Mouse (Mus musculus) left cerebral cortex, adult 2 months (tissue): ENCODE results near the gene Tmem203. TPM values are rescaled to one million over a fixed set of nuclear protein-coding genes. Genes with fewer than 3 reads are reported as not detected.

Experiments
- DNase-seq, 2 experiments: peaks; one replicate each; pipeline ENCODE4 v3.0.0; 2021 to 2022; ENCODE audit warnings: low spot score in 2 of 2, mixed read lengths in 1 of 2; ENCODE audit errors: extremely low spot score in 1 of 2
- H3K27ac ChIP-seq: fragments of 200-600 bp; 2 replicates; pipeline ENCODE4 v1.8.1; 2022
- H3K4me3 ChIP-seq: fragments of 200-600 bp; 2 replicates; pipeline ENCODE4 v1.8.1; 2022
- CTCF ChIP-seq: fragments of 200-600 bp; IDR thresholded peaks from 2 replicates; pipeline ENCODE4 v1.8.1; 2022; ENCODE audit warnings: antibody characterized with exemption, mild to moderate bottlenecking, moderate library complexity
- intact Hi-C: fragments of 180-260 bp; cut with DNase I; formaldehyde crosslinking; loops from one replicate; pipeline ENCODE4 v1.15.1; 2025
- total RNA-seq, 2 experiments: library from RNA; stranded (reverse); gene quantifications; 2 replicates each; pipeline ENCODE4 v1.2.3; 2021

The Tmem203 gene
- total RNA-seq, 2 experiments from 2014 or later, result 35.6 to 41.6 TPM

- no peak for DNase-seq
- TF ChIP-seq CTCF, result no peak
- Histone ChIP-seq H3K27ac (no peak overlapping the region), H3K4me3 (no peak overlapping the region)
- intact Hi-C loops, result no loop called here
These were observed 20.6 kb upstream of the Tmem203 start for GRCm38 (mm10) chr2:25234551-25235220.

DNA sequence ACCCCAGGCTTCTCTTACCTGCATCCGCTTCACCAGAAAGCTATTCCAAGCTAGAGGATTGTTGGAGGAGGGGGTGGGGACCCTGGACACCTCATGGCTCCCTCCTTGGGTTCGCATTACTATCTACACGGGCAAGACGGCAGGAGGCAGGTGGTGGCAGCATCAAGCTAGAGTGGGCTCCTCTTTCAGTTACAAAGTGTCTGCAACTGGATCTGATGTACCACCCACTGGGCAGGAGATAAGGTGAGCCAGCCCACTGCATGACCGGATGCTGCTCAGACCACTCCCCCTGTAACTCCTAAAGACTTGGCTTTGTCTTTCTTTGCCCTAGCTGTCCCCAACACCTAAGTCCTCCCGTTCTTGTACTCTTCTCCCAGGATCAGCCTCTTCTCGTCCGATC lies 18.6 kb upstream of the Tmem203 start, which contains the start of gene Rnf224:
Gene Rnf224 (minus strand): TSS at position 174 of the 400 bp plus-strand sequence.
- H3K27ac ChIP-seq, result no peak within 1 kb of the TSS
- DNase-seq, result no peak
- intact Hi-C loops, result no loop called here
- H3K4me3 ChIP-seq, result no peak within 1 kb of the TSS
- TF ChIP-seq CTCF, result no peak

DNA sequence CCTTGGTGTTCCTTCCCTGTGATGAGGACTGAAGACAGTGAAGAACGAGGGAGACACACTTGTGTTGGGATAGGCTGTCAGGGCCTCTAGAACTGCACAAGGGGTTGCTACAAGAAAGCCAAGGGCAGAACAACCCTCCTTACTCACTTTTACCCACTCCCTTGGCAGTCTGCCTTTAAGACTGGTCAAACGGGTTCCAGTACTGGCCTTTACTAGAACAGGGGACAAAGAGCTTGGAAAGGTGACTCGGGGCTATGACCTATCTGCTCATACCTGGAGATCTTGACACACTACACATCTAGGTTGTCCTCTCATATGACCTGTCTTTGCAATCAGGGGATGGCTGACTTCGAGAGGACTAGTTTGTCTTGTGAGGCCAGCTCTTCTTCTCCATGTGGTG lies 17.7 kb upstream of the Tmem203 start:
- no peak overlapping the region for H3K27ac ChIP-seq

DNA sequence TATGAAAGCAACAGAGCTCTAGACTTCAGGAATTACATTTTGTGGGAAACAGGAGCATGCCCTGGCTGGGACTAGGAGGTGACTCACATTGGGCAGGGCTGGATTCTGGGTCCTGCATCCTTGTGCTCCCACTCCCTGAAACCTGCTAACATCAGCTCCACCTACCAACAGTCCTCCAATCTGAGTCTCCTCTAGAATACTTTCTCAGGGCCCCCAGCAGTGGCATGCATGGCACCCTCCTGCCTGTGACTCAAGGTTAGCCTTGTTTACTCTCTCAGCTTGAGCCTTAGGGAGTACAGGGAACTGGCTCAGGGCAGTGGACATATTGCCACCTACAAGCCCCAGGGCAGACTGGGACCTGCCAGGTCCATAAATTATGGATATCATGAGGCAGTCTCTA lies 17.1 kb upstream of the Tmem203 start:
- intact Hi-C loops, result no loop called here
- no peak overlapping the region for H3K27ac ChIP-seq
- TF ChIP-seq CTCF, result no peak
- no peak overlapping the region for H3K4me3 ChIP-seq
- DNase-seq, result no peak

More for the DNA sequence above, 17.7 kb upstream of the Tmem203 start:
- H3K4me3 ChIP-seq, result no peak overlapping the region
- TF ChIP-seq CTCF, result no peak
- no peak for DNase-seq
- intact Hi-C loops, result no loop called here

- TF ChIP-seq CTCF, result no peak
- DNase-seq, result no peak
- intact Hi-C loops, result no loop called here
These were observed 15.5 kb upstream of the Tmem203 start for GRCm38 (mm10) chr2:25239766-25240165.

DNA sequence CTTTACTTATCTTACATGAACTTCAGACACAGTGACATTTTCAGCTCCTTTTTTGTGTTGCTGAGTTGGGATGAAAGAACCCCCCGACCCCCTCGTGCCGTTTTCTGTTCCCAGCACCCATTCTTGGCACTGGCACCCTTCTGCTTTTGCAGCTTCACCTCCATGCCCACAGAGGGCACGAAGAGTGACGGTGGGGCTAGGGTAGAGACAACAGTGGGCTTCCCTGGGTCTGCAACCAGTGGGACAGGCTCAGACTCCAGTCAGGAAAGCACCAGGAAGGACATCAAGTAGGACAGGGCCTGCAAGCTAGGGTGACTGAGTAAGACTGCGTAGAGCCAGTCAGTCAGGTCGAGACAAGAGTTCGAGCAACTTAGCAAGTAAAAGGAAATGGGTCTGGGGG lies 14.9 kb upstream of the Tmem203 start:
- intact Hi-C loops, result no loop called here
- Histone ChIP-seq H3K27ac (peak overlapping the region; percentile 76), H3K4me3 (peak overlapping the region; percentile 68)
- no peak for DNase-seq
- TF ChIP-seq CTCF, result no peak

More at GRCm38 (mm10) chr2:25239766-25240165, 15.5 kb upstream of the Tmem203 start:
- no peak overlapping the region for H3K4me3 ChIP-seq
- no peak overlapping the region for H3K27ac ChIP-seq

- H3K4me3 ChIP-seq, result peak overlapping the region; percentile 68
- peak; percentile 64 to 71 for DNase-seq
- peak overlapping the region; percentile 76 for H3K27ac ChIP-seq
- TF ChIP-seq CTCF, result no peak
- intact Hi-C loops, result no loop called here
These were observed 14.4 kb upstream of the Tmem203 start for GRCm38 (mm10) chr2:25240723-25241437.

- Histone ChIP-seq H3K4me3 (peak overlapping the region; percentile 68), H3K27ac (peak overlapping the region; percentile 6; the same call in 1 of the 2 replicates)
- DNase-seq, result no peak
- intact Hi-C loops, result no loop called here
- no peak for TF ChIP-seq CTCF
These were observed 13.8 kb upstream of the Tmem203 start for GRCm38 (mm10) chr2:25241438-25241775.

DNA sequence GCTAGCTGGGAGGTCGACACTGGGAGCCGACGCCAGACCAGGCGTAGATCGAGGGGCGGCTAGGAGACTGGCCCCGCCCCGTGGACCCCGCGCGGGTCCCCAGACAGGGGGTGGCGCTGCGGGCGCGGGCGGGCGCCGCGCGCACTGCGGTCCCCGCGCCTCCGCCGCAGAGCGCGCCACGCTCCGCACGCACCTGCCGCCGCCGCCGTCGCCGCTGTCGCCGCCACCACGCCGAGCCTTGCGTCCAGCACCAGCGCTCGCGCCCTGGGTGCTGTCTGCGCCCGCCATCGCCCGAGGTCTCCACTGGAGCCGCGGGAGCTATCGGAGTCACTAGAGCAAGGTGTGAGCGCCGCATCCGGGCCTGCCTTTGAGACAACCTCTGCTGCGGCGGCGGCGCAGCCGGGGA lies 13.1 kb upstream of the Tmem203 start, which contains the start of the genes Rnf208 and Cysrt1:
Gene Rnf208 (plus strand): TSS at position 155 of the 406 bp plus-strand sequence.
Gene Cysrt1 (minus strand): TSS at position 352 of the 406 bp plus-strand sequence.
- peak; percentile 55 to 67 for DNase-seq
- TF ChIP-seq CTCF, result no peak
- H3K27ac ChIP-seq, result peak within 1 kb of the TSS; percentile 91
- intact Hi-C loops, result no loop called here
- peak within 1 kb of the TSS; percentile 68 for H3K4me3 ChIP-seq

- intact Hi-C loops, result no loop called here
- TF ChIP-seq CTCF, result no peak
- Histone ChIP-seq H3K27ac (peak overlapping the region; percentile 91), H3K4me3 (peak overlapping the region; percentile 68)
- no peak for DNase-seq
These were observed 11.9 kb upstream of the Tmem203 start for GRCm38 (mm10) chr2:25243342-25243741.

DNA sequence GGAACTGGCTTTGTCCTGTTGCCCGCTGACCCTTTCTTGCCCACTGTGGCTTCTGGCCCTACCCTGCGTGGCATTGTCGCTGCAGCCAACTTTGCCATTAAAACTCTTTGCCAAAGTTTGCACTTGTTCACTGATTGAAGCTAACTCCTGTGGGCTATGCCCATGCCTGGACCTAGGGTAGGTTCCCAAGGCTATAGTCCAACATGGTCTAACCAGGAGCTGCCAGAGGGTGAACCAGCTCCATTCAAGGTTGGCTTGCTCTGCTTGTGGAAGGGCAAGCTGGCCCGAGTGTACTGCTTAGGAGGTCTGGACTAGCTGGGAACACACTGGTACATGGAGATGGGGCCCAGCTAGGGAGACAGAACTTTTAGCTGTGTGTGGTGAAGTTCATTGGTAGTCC lies 11.1 kb upstream of the Tmem203 start:
- Histone ChIP-seq H3K27ac (no peak overlapping the region), H3K4me3 (no peak overlapping the region)
- TF ChIP-seq CTCF, result no peak
- intact Hi-C loops, result no loop called here
- no peak for DNase-seq
